Mouse (Mus musculus): ENCODE results near the gene Mgat5b.

DNA sequence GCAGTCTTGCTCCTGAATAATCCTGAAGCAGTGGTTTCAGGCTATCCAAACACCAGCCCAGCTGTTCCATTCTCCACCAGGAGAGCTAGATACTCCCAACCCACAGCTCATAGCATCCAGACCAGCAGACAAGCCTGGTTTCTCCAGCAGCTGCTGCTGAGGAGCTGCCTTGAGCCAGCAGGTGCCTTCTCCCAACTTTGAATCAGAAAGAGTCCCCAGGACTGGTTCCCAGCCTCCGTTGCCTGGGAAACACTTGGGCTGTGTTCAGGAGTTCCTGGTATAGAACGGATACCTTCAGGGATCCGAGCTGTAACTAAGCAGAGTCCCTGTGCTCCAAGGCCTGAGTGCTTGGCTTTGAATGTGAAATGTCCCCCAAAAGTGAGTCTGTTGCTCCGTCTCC lies 98.8 kb downstream of the Mgat5b start:
- TF ChIP-seq CTCF (IDR thresholded peaks at IDR 0.05; ENCODE audit: low read depth) (no peak), EP300 (IDR thresholded peaks at IDR 0.05; ENCODE audit: low read depth) (no peak)
